Mouse (Mus musculus) central nervous system, embryonic 11.5 days (tissue): ENCODE results near the gene Wnk4. TPM values are rescaled to one million over a fixed set of nuclear protein-coding genes. Genes with fewer than 3 reads are reported as not detected.

Experiments used
- polyA plus RNA-seq: library from polyadenylated mRNA; depleted of rRNA; stranded (reverse); fragments of >200 nt; gene quantifications from 2 replicates; pipeline ENCODE4 v1.2.3, GENCODE M21; 2012; rRNA removed

Gene Wnk4
- polyA plus RNA-seq = 7.6 and 8.6 TPM in 2 replicates

DNA sequence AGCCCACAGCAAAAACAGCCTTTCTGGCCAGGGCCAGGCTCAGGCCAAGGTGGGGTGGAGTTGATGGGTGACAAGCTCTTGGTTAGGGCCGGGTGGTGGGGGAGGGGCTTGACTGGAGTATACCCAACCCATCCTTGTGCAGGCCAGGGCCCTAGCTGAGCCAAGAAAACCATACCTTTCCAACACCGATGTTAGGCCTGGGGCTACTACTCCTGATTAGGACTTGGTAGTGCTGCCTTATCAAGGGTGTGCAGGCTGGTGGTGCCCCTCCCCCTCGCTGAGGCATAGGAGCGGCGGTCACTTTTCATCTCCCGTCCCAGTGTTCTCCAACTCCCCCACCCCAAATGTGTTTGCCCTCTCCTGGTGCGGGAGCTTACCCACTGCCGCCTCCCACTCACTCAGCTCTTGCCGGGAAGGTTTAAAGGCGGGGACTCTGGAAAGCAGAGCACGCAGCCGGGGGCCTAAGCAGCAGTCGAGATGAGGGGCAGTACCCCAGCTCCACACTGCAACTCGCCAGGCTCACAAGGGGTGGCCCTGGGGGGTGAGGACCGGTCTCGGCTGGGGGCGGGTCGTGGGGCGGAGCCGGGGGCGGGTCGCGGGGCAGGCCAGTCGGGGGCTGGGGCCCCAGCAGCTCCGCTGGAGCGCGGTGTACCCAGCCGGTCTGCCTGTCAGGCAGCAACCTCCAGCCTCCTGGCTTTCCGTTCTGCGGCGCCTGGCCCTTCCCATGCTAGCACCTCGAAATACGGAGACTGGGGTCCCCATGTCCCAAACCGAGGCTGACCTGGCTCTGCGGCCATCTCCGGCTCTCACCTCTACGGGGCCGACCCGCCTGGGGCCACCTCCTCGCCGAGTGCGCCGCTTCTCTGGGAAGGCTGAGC is at the start of gene Wnk4:
TSS of gene Wnk4 (plus strand) at position 620 of the 878 bp plus-strand sequence.

DNA sequence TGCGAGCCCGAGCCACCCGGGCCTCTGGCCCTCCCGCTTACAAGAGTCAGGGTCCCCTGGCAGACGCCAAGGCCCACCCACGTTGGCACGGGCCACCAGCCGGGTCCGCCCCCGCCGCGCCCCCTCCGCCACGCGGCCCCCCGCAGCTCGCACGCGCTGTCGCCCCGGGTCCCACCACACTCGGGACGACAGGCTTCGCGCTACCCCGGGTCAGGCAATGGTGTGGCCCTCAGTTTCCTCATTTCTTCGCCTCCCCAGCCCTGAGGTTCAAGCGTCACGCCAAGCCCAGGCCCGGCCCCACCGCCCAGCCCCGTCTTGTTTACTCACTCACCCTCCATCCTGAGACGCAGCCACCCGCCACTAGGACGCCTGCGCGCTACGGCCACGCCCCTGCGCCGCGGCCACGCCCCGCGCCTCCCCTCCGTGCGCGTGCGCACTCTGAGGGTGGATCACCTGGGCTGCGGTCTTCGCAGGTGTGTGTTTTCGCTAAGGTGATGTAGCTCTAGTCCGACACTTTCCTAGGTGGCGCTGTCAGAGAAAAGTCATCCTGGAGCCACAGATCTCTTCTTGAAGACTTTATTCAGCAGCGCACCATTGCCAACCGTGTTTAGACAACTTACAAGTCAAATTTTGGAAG is 34.2 kb upstream of the Wnk4 start, which contains the start of gene Ezh1:
TSS of gene Ezh1 (minus strand) at position 399 of the 637 bp plus-strand sequence.

DNA sequence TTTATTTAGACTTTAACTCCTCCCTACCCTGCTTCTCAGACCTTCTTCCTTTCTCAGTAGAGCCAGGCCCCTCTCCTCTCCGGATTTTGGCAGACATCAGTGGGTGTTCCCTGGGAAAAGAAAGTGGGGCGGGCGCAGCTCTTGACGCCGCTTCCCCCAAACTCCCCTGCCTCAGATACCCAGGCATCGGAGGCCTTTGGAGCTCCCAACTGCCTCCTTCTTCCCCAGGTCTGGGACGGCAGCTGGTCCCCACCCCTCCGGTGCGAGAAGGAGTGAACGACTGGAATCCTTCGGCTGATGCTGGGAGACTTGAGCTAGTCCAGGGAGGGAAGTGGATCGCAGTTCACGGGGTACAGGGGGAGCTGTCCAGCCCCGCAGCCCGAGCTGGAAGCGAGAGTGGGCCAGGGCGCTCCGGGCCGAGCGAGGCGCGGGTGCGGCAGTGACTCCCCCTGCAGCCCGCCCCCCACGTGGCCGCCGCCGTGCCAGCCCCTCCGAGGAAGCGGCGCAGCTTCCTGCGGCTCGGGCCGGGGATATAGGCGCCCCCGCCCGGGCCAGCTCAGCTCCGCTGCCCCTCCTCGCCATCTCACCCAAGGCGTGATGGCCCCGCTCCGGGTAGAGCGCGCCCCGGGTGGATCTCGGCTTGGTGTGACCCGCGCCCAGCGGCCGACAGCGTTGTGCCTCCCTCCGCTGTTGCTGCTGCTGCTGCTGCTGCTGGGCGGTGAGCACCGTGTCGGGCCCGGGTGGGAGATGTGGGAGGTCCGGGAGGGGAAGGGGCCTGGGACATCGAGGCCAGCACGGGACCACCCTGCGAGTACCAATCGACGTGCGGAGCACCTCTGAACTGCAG is 14.3 kb upstream of the Wnk4 start, which contains the start of gene Ramp2:
TSS of gene Ramp2 (plus strand) at position 174 of the 847 bp plus-strand sequence.

DNA sequence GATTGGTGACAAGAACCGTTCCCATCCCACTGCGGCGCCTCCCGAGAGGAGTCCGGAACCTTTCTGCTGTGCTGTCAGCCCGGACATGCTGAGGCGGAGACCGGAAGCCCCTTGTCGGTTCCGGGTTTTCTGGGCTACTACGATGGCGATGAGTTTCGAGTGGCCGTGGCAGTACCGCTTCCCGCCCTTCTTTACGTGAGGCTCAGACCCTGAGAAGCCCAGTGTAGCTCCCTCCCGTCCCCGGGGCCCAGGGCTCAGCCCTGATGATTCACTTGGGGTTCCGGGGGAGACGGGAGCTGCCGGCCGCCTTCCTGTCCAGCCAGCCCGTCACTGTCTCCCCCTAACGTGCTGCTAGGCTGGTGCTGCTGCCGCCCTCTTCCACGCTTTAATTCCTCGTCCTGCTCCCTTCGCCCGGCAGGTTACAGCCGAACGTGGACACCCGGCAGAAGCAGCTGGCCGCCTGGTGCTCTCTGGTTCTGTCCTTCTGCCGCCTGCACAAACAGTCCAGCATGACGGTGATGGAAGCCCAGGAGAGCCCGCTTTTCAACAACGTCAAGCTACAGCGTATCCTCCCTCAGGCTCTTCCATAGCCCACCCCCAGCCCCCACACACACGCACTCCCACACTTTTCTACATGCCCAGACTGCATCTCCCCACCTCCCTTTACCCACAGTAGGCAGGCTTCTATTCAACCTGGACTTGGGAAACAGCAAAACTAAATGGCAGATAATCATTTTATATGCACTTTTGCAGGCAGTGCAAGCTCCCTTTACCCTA is 6.6 kb upstream of the Wnk4 start, which contains the start of gene Vps25:
TSS of gene Vps25 (plus strand) at position 95 of the 777 bp plus-strand sequence.

DNA sequence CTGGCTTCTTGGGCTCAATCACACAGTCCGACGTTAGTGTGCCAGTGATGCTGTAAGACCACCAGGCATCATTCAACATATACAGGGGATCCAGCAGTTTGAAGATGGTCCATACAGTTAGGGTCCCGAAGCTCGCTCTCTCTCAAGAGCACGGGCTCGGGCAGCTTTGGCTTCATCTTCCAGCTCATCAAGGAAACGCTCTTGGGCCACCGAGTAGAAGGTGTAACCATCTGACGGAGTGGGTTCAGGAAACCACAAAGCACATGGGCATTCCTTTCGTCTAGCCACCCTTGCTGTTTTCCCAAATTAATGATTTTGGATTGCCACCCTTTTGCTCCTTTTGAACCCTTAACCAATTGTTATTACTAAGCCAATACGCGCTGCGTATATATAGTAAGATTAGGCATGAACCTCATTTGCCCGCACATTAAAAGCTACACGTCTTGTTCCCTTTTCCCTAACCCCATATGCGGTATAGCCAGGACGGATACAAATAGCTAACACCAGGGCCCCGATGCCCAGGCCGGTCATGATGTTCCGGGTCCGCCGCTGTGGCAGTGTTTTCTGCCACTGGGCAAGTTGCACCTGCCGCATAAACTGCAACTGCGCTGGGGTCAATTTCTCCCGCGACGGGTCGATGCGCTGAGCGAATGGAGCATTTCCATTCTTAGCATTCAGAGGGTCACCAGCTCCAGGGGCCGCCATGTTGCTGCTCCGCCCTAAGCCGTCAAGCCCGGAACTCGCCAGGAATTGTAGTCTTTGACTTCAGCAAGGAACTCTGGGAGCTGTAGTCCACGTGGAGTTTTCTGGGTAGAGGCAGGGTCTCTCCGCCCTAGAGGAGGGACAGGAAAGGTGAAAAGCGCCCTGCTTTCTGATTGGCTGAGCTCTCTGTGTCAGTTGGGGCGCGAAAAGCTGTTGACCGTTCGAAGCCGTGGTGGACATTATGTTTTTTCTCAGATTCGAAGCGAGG is 18.1 kb downstream of the Wnk4 start, which contains the start of the genes Cntd1 and Coa3:
TSS of gene Cntd1 (plus strand) at position 790 of the 970 bp plus-strand sequence.
TSS of gene Coa3 (minus strand) at position 892 of the 970 bp plus-strand sequence.

DNA sequence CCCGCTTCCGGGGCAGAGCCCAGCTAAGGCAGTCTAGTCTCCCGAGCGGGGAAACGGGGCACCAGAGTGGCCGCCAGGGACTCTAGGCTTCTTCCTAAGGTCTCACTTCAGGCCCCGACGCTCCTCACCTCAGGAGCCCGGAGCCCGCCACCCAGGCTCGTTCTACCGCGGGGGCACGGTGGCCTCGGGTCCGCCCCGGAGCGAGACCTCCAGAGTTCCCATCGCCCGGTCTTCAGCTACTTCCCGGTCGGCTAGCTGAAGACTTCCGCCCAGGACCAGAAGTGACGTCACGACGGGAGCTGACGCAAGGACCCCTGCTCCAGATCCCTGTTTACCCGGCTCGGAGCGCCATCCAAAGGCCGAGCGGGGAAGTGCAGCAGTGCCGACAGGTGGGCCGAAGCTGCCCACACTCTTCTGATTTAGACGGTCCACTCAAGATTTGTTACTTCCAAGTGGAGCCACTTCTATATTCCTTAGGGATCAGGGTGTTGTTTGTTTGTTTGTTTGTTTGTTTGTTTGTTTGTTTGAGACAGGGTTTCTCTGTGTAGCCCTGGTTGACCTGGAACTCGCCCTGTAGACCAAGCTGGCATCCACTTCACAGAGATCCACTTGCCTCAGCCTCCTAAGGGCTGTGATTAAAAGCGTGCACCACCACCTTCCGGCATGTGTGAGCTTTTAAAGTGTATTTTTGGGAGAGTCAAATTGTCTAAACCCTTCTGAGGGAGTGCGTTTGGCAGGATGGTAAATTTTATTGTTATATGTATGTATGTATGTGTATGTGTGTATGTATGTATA is 41.8 kb downstream of the Wnk4 start, which contains the start of gene Becn1:
TSS of gene Becn1 (minus strand) at position 283 of the 795 bp plus-strand sequence.

DNA sequence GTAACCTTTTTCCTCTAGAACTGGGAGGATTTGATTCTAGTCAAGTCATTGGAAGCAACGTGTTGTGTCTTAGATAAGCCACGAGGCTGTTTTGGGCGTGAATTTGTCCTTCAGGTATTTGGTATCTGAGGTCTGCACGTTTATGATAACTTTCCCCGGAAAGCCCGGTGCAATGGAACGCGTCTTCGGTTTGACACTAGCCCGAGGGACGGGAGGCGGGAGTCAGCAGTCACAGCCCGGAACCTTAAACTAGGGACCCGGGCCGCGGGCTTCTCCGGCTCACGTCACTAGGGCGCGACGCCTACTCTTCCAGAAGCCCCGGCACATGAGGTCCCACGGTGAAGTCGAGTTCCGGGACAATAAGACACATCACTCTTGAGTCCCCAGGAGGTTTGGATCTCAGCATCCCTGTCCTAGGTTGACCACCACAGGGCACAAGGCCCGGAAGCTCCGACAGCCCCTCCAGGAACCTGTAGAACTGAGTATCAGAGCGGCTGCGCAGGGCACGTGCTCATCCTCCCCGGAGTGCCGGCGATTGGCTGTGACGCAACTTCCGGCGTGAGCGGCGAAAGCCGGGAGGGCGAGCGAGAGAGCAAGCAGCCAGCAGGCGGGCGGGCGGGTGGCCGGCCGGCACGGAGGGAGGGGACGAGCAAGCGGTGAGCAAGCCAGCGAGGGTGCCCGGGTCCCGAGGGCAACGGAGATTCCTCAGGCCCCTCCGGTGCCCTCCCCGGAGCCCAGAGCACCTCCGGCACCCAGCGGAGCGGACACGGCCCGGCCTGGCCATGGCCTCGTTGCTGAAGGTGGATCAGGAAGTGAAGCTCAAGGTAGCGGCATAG is 55.5 kb downstream of the Wnk4 start, which contains the start of gene Psme3:
TSS of gene Psme3 (plus strand) at position 549 of the 836 bp plus-strand sequence.

DNA sequence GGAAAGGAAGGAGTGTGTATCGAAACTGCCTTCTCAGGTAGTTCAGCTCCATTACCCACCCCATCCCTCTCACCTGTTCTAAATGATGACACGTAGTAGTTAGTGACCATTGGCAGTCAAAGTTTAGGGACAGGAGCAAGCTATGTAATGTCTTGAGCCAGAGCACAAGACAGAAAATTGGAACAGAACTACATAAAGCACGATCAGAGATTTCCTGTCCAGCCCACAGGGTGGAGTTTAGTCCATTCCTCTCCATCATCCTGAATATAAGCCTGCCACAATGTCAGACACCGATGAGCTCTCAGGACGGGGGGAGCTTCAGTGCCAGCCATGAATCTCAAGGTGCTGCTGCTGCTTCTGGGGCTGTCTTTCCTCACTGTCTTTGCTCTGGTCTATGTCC is 64.4 kb downstream of the Wnk4 start, which contains the start of gene Aoc2:
TSS of gene Aoc2 (plus strand) at position 301 of the 400 bp plus-strand sequence.

Other genes with a start within 250 kb of the Wnk4 start
- 6.2 and 7.2 TPM in 2 replicates for gene Naglu, start 190.6 kb upstream of the Wnk4 start, polyA plus RNA-seq
- 0.30 and 0.55 TPM in 2 replicates for gene Hsd17b1, start 182.2 kb upstream of the Wnk4 start, polyA plus RNA-seq
- gene Coasy, start 178.0 kb upstream of the Wnk4 start, polyA plus RNA-seq = 46.4 and 49.7 TPM in 2 replicates
- 24.2 and 37.5 TPM in 2 replicates for gene Mlx, start 173.3 kb upstream of the Wnk4 start, polyA plus RNA-seq
- 50.1 and 54.5 TPM in 2 replicates for gene Psmc3ip, start 165.1 kb upstream of the Wnk4 start, polyA plus RNA-seq
- gene Retreg3, start 140.7 kb upstream of the Wnk4 start, polyA plus RNA-seq = 39.1 and 53.7 TPM in 2 replicates
- 23.1 and 35.8 TPM in 2 replicates for gene Tubg1, start 140.6 kb upstream of the Wnk4 start, polyA plus RNA-seq
- 2.4 and 4.7 TPM in 2 replicates for gene Tubg2, start 104.7 kb upstream of the Wnk4 start, polyA plus RNA-seq
- 0.77 and 1.3 TPM in 2 replicates for gene Cntnap1, start 90.0 kb upstream of the Wnk4 start, polyA plus RNA-seq
- 8.0 and 10.1 TPM in 2 replicates for gene Plekhh3, start 89.2 kb upstream of the Wnk4 start, polyA plus RNA-seq
- gene Ccr10, start 85.1 kb upstream of the Wnk4 start, polyA plus RNA-seq = not detected in 2 replicates
- gene Ezh1, start 34.1 kb upstream of the Wnk4 start, polyA plus RNA-seq = 11.1 and 20.0 TPM in 2 replicates
- 41.2 and 53.6 TPM in 2 replicates for gene Ramp2, start 14.5 kb upstream of the Wnk4 start, polyA plus RNA-seq
- gene Vps25, start 6.9 kb upstream of the Wnk4 start, polyA plus RNA-seq = 46.6 and 64.9 TPM in 2 replicates
- gene Cntd1, start 18.4 kb downstream of the Wnk4 start, polyA plus RNA-seq = 1.1 and 1.8 TPM in 2 replicates
- gene Coa3, start 18.5 kb downstream of the Wnk4 start, polyA plus RNA-seq = 93.9 and 163 TPM in 2 replicates
- gene Becn1, start 41.7 kb downstream of the Wnk4 start, polyA plus RNA-seq = 115 and 433 TPM in 2 replicates
- 101 and 138 TPM in 2 replicates for gene Psme3, start 55.6 kb downstream of the Wnk4 start, polyA plus RNA-seq
- 8.2 and 8.5 TPM in 2 replicates for gene Aoc2, start 64.5 kb downstream of the Wnk4 start, polyA plus RNA-seq
- 0.22 and 0.24 TPM in 2 replicates for gene Aoc3, start 70.0 kb downstream of the Wnk4 start, polyA plus RNA-seq
- gene G6pc, start 107.0 kb downstream of the Wnk4 start, polyA plus RNA-seq = not detected in 2 replicates
- gene Aarsd1, start 157.0 kb downstream of the Wnk4 start, polyA plus RNA-seq = 59.2 and 85.3 TPM in 2 replicates
- 3.7 and 5.7 TPM in 2 replicates for gene Gm27029, start 164.2 kb downstream of the Wnk4 start, polyA plus RNA-seq
- 18.1 and 22.8 TPM in 2 replicates for gene Rundc1, start 164.5 kb downstream of the Wnk4 start, polyA plus RNA-seq
- gene Ptges3l, start 164.8 kb downstream of the Wnk4 start, polyA plus RNA-seq = 6.3 and 9.9 TPM in 2 replicates
- gene Rpl27, start 181.7 kb downstream of the Wnk4 start, polyA plus RNA-seq = 657 and 1,364 TPM in 2 replicates
- gene Ifi35, start 187.8 kb downstream of the Wnk4 start, polyA plus RNA-seq = 4.4 and 4.6 TPM in 2 replicates
- gene Rnd2, start 204.4 kb downstream of the Wnk4 start, polyA plus RNA-seq = 95.7 and 130 TPM in 2 replicates
- 63.1 and 63.6 TPM in 2 replicates for gene Vat1, start 205.7 kb downstream of the Wnk4 start, polyA plus RNA-seq